Mouse (Mus musculus) forebrain, embryonic 16.5 days (tissue): ENCODE results near the gene Shroom2. TPM values are rescaled to one million over a fixed set of nuclear protein-coding genes. Genes with fewer than 3 reads are reported as not detected.

ENCODE experiments used
- ATAC-seq: fragments of 200-750 bp; cut with Nextera tagmentation; 2 replicates; pipeline ENCODE4 v1.8.0; 2017; ENCODE audit warnings: mild to moderate bottlenecking, moderate library complexity
- H3K27ac ChIP-seq: fragments of 300-500 bp; sonication (generic); 2 replicates; pipeline ENCODE4 v1.5.1; 2014; ENCODE audit warnings: low read length, control low read depth
- H3K27me3 ChIP-seq: fragments of 300-500 bp; sonication (generic); replicated peaks from 2 replicates; pipeline ENCODE4 v1.6.1; 2014; ENCODE audit warnings: low read length; ENCODE audit not compliant: control insufficient read depth, insufficient read depth
- H3K36me3 ChIP-seq: fragments of 300-500 bp; sonication (generic); 2 replicates; pipeline ENCODE4 v1.6.1; 2014; ENCODE audit not compliant: control insufficient read depth, insufficient read depth
- H3K4me1 ChIP-seq: fragments of 300-500 bp; sonication (generic); replicated peaks from 2 replicates; pipeline ENCODE4 v1.6.1; 2014; ENCODE audit warnings: low read length; ENCODE audit not compliant: control insufficient read depth, insufficient read depth
- H3K4me2 ChIP-seq: fragments of 300-500 bp; sonication (generic); 2 replicates; pipeline ENCODE4 v1.6.1; 2014; ENCODE audit warnings: mild to moderate bottlenecking, low read length, control low read depth
- H3K4me3 ChIP-seq: fragments of 300-500 bp; sonication (generic); replicated peaks from 2 replicates; pipeline ENCODE4 v1.5.1; 2014; ENCODE audit warnings: mild to moderate bottlenecking, low read length, control low read depth
- H3K9ac ChIP-seq: fragments of 300-500 bp; sonication (generic); replicated peaks from 2 replicates; pipeline ENCODE4 v1.6.1; 2014; ENCODE audit warnings: low read depth, low read length, control low read depth
- H3K9me3 ChIP-seq: fragments of 300-500 bp; sonication (generic); 2 replicates; pipeline ENCODE4 v1.6.1; 2016; ENCODE audit warnings: low read length; ENCODE audit not compliant: control insufficient read depth
- WGBS: fragments of 180-500 bp; shearing (Covaris S2); extraction: QIAGEN DNeasy Blood & Tissue Kit; methylation state at CpG from one replicate; pipeline ENCODE4 v1.1.7; 2014; 5-methylcytosine and 5-hydroxymethylcytosine counted together
- polyA plus RNA-seq: library from polyadenylated mRNA; unstranded; fragments of >200 nt; fragmentation: Nextera tagmentation; extraction: Ambion mirVana; gene quantifications from 2 replicates; pipeline ENCODE4 v1.2.1, GENCODE M21; 2015

Shroom2 gene
- polyA plus RNA-seq = 49.2 and 59.3 TPM in 2 replicates

GRCm38 (mm10) chrX:152768891-152769599 lies at the start of gene Shroom2:
Gene Shroom2, minus strand, starts transcription at chrX:152769465.
- Histone ChIP-seq H3K27me3 (no peaks in the 10 kb centered on the region; the same call in 1 of the 2 replicates), H3K9ac (peak within 1 kb of the TSS; percentile 60), H3K4me3 (peak within 1 kb of the TSS; percentile 62), H3K4me2 (peak within 1 kb of the TSS; percentile 71), H3K9me3 (no peaks in the 10 kb centered on the region), H3K4me1 (0 out of 2 replicates have a peak, but pooled peaks cover 2% of the 10 kb centered on the region), H3K36me3 (no peaks in the 10 kb centered on the region), H3K27ac (no peak within 1 kb of the TSS; the same call in 1 of the 2 replicates)
- ATAC-seq = peak; percentile 81
- 10% methylated on average over 54 of the region's 55 CpGs for WGBS

GRCm38 (mm10) chrX:152818996-152819395 lies 49.7 kb upstream of the Shroom2 start:
- Histone ChIP-seq H3K4me2 (no peak overlapping the region), H3K36me3 (no peaks in the 10 kb centered on the region), H3K4me1 (no peaks in the 10 kb centered on the region), H3K9me3 (no peaks in the 10 kb centered on the region), H3K27ac (no peak overlapping the region), H3K4me3 (no peak overlapping the region), H3K9ac (no peak overlapping the region), H3K27me3 (no peaks in the 10 kb centered on the region)
- ATAC-seq = no peak

- WGBS = 78% methylated on average over 3 of the region's 3 CpGs
- no peak for ATAC-seq
These were observed 44.1 kb upstream of the Shroom2 start for GRCm38 (mm10) chrX:152813339-152813738.

GRCm38 (mm10) chrX:152805317-152805716 lies 36.1 kb upstream of the Shroom2 start:
- Histone ChIP-seq H3K4me3 (no peak overlapping the region), H3K36me3 (no peaks in the 10 kb centered on the region), H3K27ac (no peak overlapping the region), H3K27me3 (no peaks in the 10 kb centered on the region), H3K9ac (no peak overlapping the region), H3K4me1 (no peaks in the 10 kb centered on the region), H3K4me2 (no peak overlapping the region), H3K9me3 (no peaks in the 10 kb centered on the region)
- no peak for ATAC-seq

More at GRCm38 (mm10) chrX:152813339-152813738, 44.1 kb upstream of the Shroom2 start:
- Histone ChIP-seq H3K4me2 (no peak overlapping the region), H3K36me3 (no peaks in the 10 kb centered on the region), H3K9ac (no peak overlapping the region), H3K4me3 (no peak overlapping the region), H3K9me3 (no peaks in the 10 kb centered on the region), H3K27me3 (no peaks in the 10 kb centered on the region), H3K4me1 (no peaks in the 10 kb centered on the region), H3K27ac (no peak overlapping the region)

GRCm38 (mm10) chrX:152788611-152789010 lies 19.3 kb upstream of the Shroom2 start:
- Histone ChIP-seq H3K4me1 (no peaks in the 10 kb centered on the region), H3K27ac (no peak overlapping the region), H3K4me3 (no peak overlapping the region), H3K27me3 (no peaks in the 10 kb centered on the region), H3K9ac (no peak overlapping the region), H3K36me3 (no peaks in the 10 kb centered on the region), H3K9me3 (no peaks in the 10 kb centered on the region), H3K4me2 (no peak overlapping the region)
- no peak for ATAC-seq
- 76% methylated on average over 2 of the region's 2 CpGs for WGBS

- H3K9ac ChIP-seq = no peak overlapping the region
- H3K27me3 ChIP-seq = no peaks in the 10 kb centered on the region
These were observed 18.9 kb upstream of the Shroom2 start for GRCm38 (mm10) chrX:152788129-152788528.

GRCm38 (mm10) chrX:152781720-152782403 lies 12.6 kb upstream of the Shroom2 start, which contains the start of gene Gpr143:
Gene Gpr143, plus strand, starts transcription at chrX:152781921.
- ATAC-seq = peak; percentile 50
- Histone ChIP-seq H3K4me2 (peak within 1 kb of the TSS; percentile 39), H3K36me3 (no peaks in the 10 kb centered on the region), H3K9ac (0 out of 2 replicates have a peak within 1 kb of the TSS, but pooled peaks have one; percentile 0), H3K27ac (no peak within 1 kb of the TSS), H3K9me3 (no peaks in the 10 kb centered on the region), H3K4me1 (no peaks in the 10 kb centered on the region), H3K27me3 (no peaks in the 10 kb centered on the region), H3K4me3 (peak within 1 kb of the TSS; percentile 21; the same call in 1 of the 2 replicates)
- WGBS = 15% methylated on average over 26 of the region's 26 CpGs

More at GRCm38 (mm10) chrX:152788129-152788528, 18.9 kb upstream of the Shroom2 start:
- no peak overlapping the region for H3K27ac ChIP-seq
- no peak overlapping the region for H3K4me3 ChIP-seq
- no peak for ATAC-seq
- H3K4me1 ChIP-seq = no peaks in the 10 kb centered on the region
- H3K36me3 ChIP-seq = no peaks in the 10 kb centered on the region
- H3K9me3 ChIP-seq = no peaks in the 10 kb centered on the region
- no peak overlapping the region for H3K4me2 ChIP-seq
- WGBS = 63% methylated on average over 1 of the region's 1 CpGs

GRCm38 (mm10) chrX:152769600-152770157 lies 414 bp upstream of the Shroom2 start:
- 15% methylated on average over 37 of the region's 48 CpGs for WGBS
- H3K27me3 ChIP-seq = no peaks in the 10 kb centered on the region; the same call in 1 of the 2 replicates
- ATAC-seq = peak; percentile 94

GRCm38 (mm10) chrX:152764171-152764570 lies 5.1 kb downstream of the Shroom2 start:
- H3K4me2 ChIP-seq = no peak overlapping the region
- no peak for ATAC-seq
- no peaks in the 10 kb centered on the region for H3K36me3 ChIP-seq
- H3K9me3 ChIP-seq = no peaks in the 10 kb centered on the region
- H3K27ac ChIP-seq = no peak overlapping the region
- no peak overlapping the region for H3K4me3 ChIP-seq
- H3K27me3 ChIP-seq = no peaks in the 10 kb centered on the region; the same call in 1 of the 2 replicates
- H3K9ac ChIP-seq = no peak overlapping the region
- WGBS = 48% methylated on average over 2 of the region's 2 CpGs
- H3K4me1 ChIP-seq = no peaks in the 10 kb centered on the region

More at GRCm38 (mm10) chrX:152769600-152770157, 414 bp upstream of the Shroom2 start:
- Histone ChIP-seq H3K9me3 (no peaks in the 10 kb centered on the region), H3K27ac (no peak overlapping the region), H3K4me1 (0 out of 2 replicates have a peak, but pooled peaks cover 2% of the 10 kb centered on the region), H3K36me3 (no peaks in the 10 kb centered on the region), H3K9ac (peak overlapping the region; percentile 60), H3K4me3 (peak overlapping the region; percentile 62), H3K4me2 (peak overlapping the region; percentile 71)
